Mouse (Mus musculus) hindbrain, embryonic 16.5 days (tissue): ENCODE measurements around the gene Otud4. TPM values are rescaled to one million over a fixed set of nuclear protein-coding genes. Genes with fewer than 3 reads are reported as not detected.
"Not testable (repeated sequence)": the region's sequence is repeated elsewhere in the genome, so short reads cannot be mapped to it uniquely, and the experiment has no call there.

Experiments used
- ATAC-seq: fragments of 200-750 bp; cut with Nextera tagmentation; 2 replicates; pipeline ENCODE4 v1.8.0; 2017; ENCODE audit warnings: moderate TSS enrichment, moderate library complexity
- H3K27ac ChIP-seq: fragments of 300-500 bp; sonication (generic); 2 replicates; pipeline ENCODE4 v1.5.1; 2014; ENCODE audit warnings: low read depth, mild to moderate bottlenecking, control low read depth, low read length, moderate library complexity
- H3K27me3 ChIP-seq: fragments of 300-500 bp; sonication (generic); replicated peaks from 2 replicates; pipeline ENCODE4 v1.6.1; 2014; ENCODE audit warnings: low read length; ENCODE audit not compliant: control insufficient read depth, insufficient read depth
- H3K36me3 ChIP-seq: fragments of 300-500 bp; sonication (generic); 2 replicates; pipeline ENCODE4 v1.6.1; 2014; ENCODE audit warnings: mild to moderate bottlenecking, low read length, moderate library complexity, mixed read lengths; ENCODE audit not compliant: control insufficient read depth, insufficient read depth
- H3K4me1 ChIP-seq: fragments of 300-500 bp; sonication (generic); 2 replicates; pipeline ENCODE4 v1.6.1; 2014; ENCODE audit warnings: low read depth, low read length; ENCODE audit not compliant: control insufficient read depth, insufficient read depth
- H3K4me2 ChIP-seq: fragments of 300-500 bp; sonication (generic); 2 replicates; pipeline ENCODE4 v1.6.1; 2014; ENCODE audit warnings: mild to moderate bottlenecking, low read length, control low read depth, moderate library complexity
- H3K4me3 ChIP-seq: fragments of 300-500 bp; sonication (generic); 2 replicates; pipeline ENCODE4 v1.5.1; 2014; ENCODE audit warnings: mild to moderate bottlenecking, low read length, control low read depth, moderate library complexity
- H3K9ac ChIP-seq: fragments of 300-500 bp; sonication (generic); 2 replicates; pipeline ENCODE4 v1.6.1; 2014; ENCODE audit warnings: low read depth, mild to moderate bottlenecking, control low read depth, low read length, moderate library complexity
- H3K9me3 ChIP-seq: fragments of 300-500 bp; sonication (generic); 2 replicates; pipeline ENCODE4 v1.6.1; 2014; ENCODE audit warnings: mild to moderate bottlenecking, low read length, moderate library complexity; ENCODE audit not compliant: control insufficient read depth
- WGBS: fragments of 180-500 bp; shearing (Covaris S2); extraction: QIAGEN DNeasy Blood & Tissue Kit; methylation state at CpG from one replicate; pipeline ENCODE4 v1.1.7; 2014; 5-methylcytosine and 5-hydroxymethylcytosine counted together
- polyA plus RNA-seq: library from polyadenylated mRNA; unstranded; fragments of >200 nt; fragmentation: Nextera tagmentation; extraction: Ambion mirVana; gene quantifications from 2 replicates; pipeline ENCODE4 v1.2.1, GENCODE M21; 2015

The Otud4 gene
- 7.7 and 9.5 TPM in 2 replicates for polyA plus RNA-seq

GRCm38 (mm10) chr8:79639586-79640451, at the start of gene Otud4:
Otud4 (plus strand) TSS chr8:79639618.
- WGBS: under 1% methylated on average over 82 of the region's 103 CpGs
- peak within 1 kb of the TSS; percentile 62 for H3K4me3 ChIP-seq
- peak; percentile 34 for ATAC-seq
- H3K4me2 ChIP-seq: peak within 1 kb of the TSS; percentile 81
- peak within 1 kb of the TSS; percentile 95 for H3K27ac ChIP-seq
- no peaks in the 10 kb centered on the region for H3K36me3 ChIP-seq
- H3K9ac ChIP-seq: peak within 1 kb of the TSS; percentile 80
- H3K27me3 ChIP-seq: no peaks in the 10 kb centered on the region
- H3K4me1 ChIP-seq: peaks cover 25% of the 10 kb centered on the region
- H3K9me3 ChIP-seq: no peaks in the 10 kb centered on the region

- no peaks in the 10 kb centered on the region for H3K27me3 ChIP-seq
- H3K36me3 ChIP-seq: no peaks in the 10 kb centered on the region
- H3K9me3 ChIP-seq: no peaks in the 10 kb centered on the region
- no peak for ATAC-seq
- 85% methylated on average over 1 of the region's 1 CpGs for WGBS
- no peak overlapping the region for H3K4me3 ChIP-seq
- H3K9ac ChIP-seq: no peak overlapping the region
- no peak overlapping the region for H3K27ac ChIP-seq
- H3K4me2 ChIP-seq: no peak overlapping the region
- H3K4me1 ChIP-seq: no peaks in the 10 kb centered on the region
Observed at GRCm38 (mm10) chr8:79600962-79601361, 38.5 kb upstream of the Otud4 start.

GRCm38 (mm10) chr8:79603204-79603603, 36.2 kb upstream of the Otud4 start:
- H3K27me3 ChIP-seq, H3K4me2 ChIP-seq, H3K9me3 ChIP-seq, H3K4me3 ChIP-seq, H3K36me3 ChIP-seq, H3K27ac ChIP-seq, H3K9ac ChIP-seq, ATAC-seq, H3K4me1 ChIP-seq: not testable (repeated sequence)
- 36% methylated on average over 2 of the region's 2 CpGs for WGBS

- no peak overlapping the region for H3K27ac ChIP-seq
- no peak overlapping the region for H3K9ac ChIP-seq
- H3K4me1 ChIP-seq: no peaks in the 10 kb centered on the region
- no peak for ATAC-seq
- H3K9me3 ChIP-seq: no peaks in the 10 kb centered on the region
- no peak overlapping the region for H3K4me2 ChIP-seq
- no peaks in the 10 kb centered on the region for H3K27me3 ChIP-seq
- no peaks in the 10 kb centered on the region for H3K36me3 ChIP-seq
- no peak overlapping the region for H3K4me3 ChIP-seq
Observed at GRCm38 (mm10) chr8:79606225-79606624, 33.2 kb upstream of the Otud4 start.

GRCm38 (mm10) chr8:79606751-79607300, 32.6 kb upstream of the Otud4 start:
- H3K4me1 ChIP-seq: no peaks in the 10 kb centered on the region
- ATAC-seq: no peak
- WGBS: 91% methylated on average over 5 of the region's 5 CpGs
- no peak overlapping the region for H3K9ac ChIP-seq
- no peaks in the 10 kb centered on the region for H3K27me3 ChIP-seq
- H3K27ac ChIP-seq: no peak overlapping the region
- H3K9me3 ChIP-seq: no peaks in the 10 kb centered on the region
- H3K36me3 ChIP-seq: no peaks in the 10 kb centered on the region
- H3K4me2 ChIP-seq: no peak overlapping the region
- H3K4me3 ChIP-seq: no peak overlapping the region

- Histone ChIP-seq H3K9me3 (no peaks in the 10 kb centered on the region), H3K9ac (no peak overlapping the region), H3K27me3 (no peaks in the 10 kb centered on the region), H3K4me2 (no peak overlapping the region), H3K4me1 (no peaks in the 10 kb centered on the region), H3K4me3 (no peak overlapping the region), H3K36me3 (no peaks in the 10 kb centered on the region), H3K27ac (no peak overlapping the region)
- 87% methylated on average over 3 of the region's 3 CpGs for WGBS
- no peak for ATAC-seq
Observed at GRCm38 (mm10) chr8:79608701-79609100, 30.7 kb upstream of the Otud4 start.

- Histone ChIP-seq H3K36me3 (no peaks in the 10 kb centered on the region), H3K4me3 (no peak overlapping the region), H3K9ac (no peak overlapping the region), H3K27ac (no peak overlapping the region), H3K4me1 (no peaks in the 10 kb centered on the region), H3K27me3 (no peaks in the 10 kb centered on the region), H3K4me2 (no peak overlapping the region), H3K9me3 (no peaks in the 10 kb centered on the region)
- no peak for ATAC-seq
Observed at GRCm38 (mm10) chr8:79610268-79610667, 29.1 kb upstream of the Otud4 start.

GRCm38 (mm10) chr8:79612298-79612697, 27.1 kb upstream of the Otud4 start:
- no peaks in the 10 kb centered on the region for H3K9me3 ChIP-seq
- WGBS: 63% methylated on average over 6 of the region's 6 CpGs
- H3K27ac ChIP-seq: no peak overlapping the region
- H3K4me3 ChIP-seq: no peak overlapping the region
- no peak for ATAC-seq
- H3K4me1 ChIP-seq: no peaks in the 10 kb centered on the region
- no peaks in the 10 kb centered on the region for H3K36me3 ChIP-seq
- H3K9ac ChIP-seq: no peak overlapping the region
- no peaks in the 10 kb centered on the region for H3K27me3 ChIP-seq
- H3K4me2 ChIP-seq: no peak overlapping the region

- Histone ChIP-seq H3K4me1 (no peaks in the 10 kb centered on the region), H3K4me2 (no peak overlapping the region), H3K27ac (no peak overlapping the region), H3K9me3 (no peaks in the 10 kb centered on the region), H3K36me3 (no peaks in the 10 kb centered on the region), H3K4me3 (no peak overlapping the region), H3K27me3 (no peaks in the 10 kb centered on the region), H3K9ac (no peak overlapping the region)
- ATAC-seq: no peak
- whole genome bisulfite sequencing: 53% methylated on average over 5 of the region's 5 CpGs
Observed at GRCm38 (mm10) chr8:79612965-79613364, 26.5 kb upstream of the Otud4 start.
